ENCODE assay signal across 7 mouse cellular contexts in genomic region chr4:120649369-120650207, GRCm38 (mm10). TPM values are rescaled to one million over a fixed set of nuclear protein-coding genes. Genes with fewer than 3 reads are reported as not detected.
A peak's percentile ranks its signal among the peaks of the same experiment; 100 is the strongest.
DNase-seq lines count a peak whose midpoint lies in the region; ATAC-seq lines count a peak whose summit lies in the region.

No protein-coding gene starts in this region.

- 4% methylated on average over 55 of the region's 55 CpGs for WGBS in midbrain, embryonic 12.5 days

- no peaks in the 10 kb centered on the region for H3K36me3 ChIP-seq in midbrain, embryonic 12.5 days

- peak; percentile 31 for DNase-seq in ovary, postnatal 36 days (ENCODE audit: low spot score)
- no peak for DNase-seq in ovary, postnatal 14 days (ENCODE audit: low spot score)
- peak; percentile 66 to 72 for DNase-seq in cerebellum, postnatal 25 days
- DNase-seq in layer of hippocampus, postnatal 10 days (ENCODE audit: low spot score in 2 of 2) = peak; percentile 59 to 66
- DNase-seq in yolk sac, embryonic 10.5 days (ENCODE audit: low spot score) = peak; percentile 21

- no peaks in the 10 kb centered on the region for H3K9me3 ChIP-seq in midbrain, embryonic 12.5 days

- H3K9ac ChIP-seq in midbrain, embryonic 12.5 days (replicated peaks) = peak overlapping the region; percentile 63

- peak overlapping the region; percentile 95 for H3K4me2 ChIP-seq in midbrain, embryonic 12.5 days (replicated peaks)

- peaks cover 51% of the 10 kb centered on the region for H3K27me3 ChIP-seq in midbrain, embryonic 12.5 days

- ATAC-seq in frontal cortex, adult (ENCODE audit: low TSS enrichment) = peak; percentile 68
- peak; percentile 86 for ATAC-seq in midbrain, embryonic 12.5 days (ENCODE audit: low FRiP score, low read depth)

- peaks cover 11% of the 10 kb centered on the region for H3K4me1 ChIP-seq in midbrain, embryonic 12.5 days

- no peak overlapping the region for H3K27ac ChIP-seq in midbrain, embryonic 12.5 days (replicated peaks)

- H3K4me3 ChIP-seq in midbrain, embryonic 12.5 days = peak overlapping the region; percentile 56

RNA-seq across cellular contexts. Expression of gene Cited4, which starts 16.8 kb away (rescaled TPM):
- total RNA-seq in layer of hippocampus, postnatal 10 days (2021) = 1 to 10 TPM; 3.5 to 4.5 TPM
- polyA plus RNA-seq in midbrain, embryonic 12.5 days (2016; fragmentation: Nextera tagmentation; extraction: Ambion mirVana) = 5.3 and 5.4 TPM in 2 replicates
